Mouse (Mus musculus): ENCODE measurements at regions not wholly inside any gene's neighbourhood (a gene's known extent, or its start where the extent isn't known, plus 50 kb on each side); places are given as distances from the start of the nearest gene placed in this dataset.

GRCm38 (mm10) chr12:70628384-70629365, 175.8 kb downstream of the Tmx1 start:
- peak in 1 of 2 experiments; percentile 9 for DNase-seq (ENCODE audit: low spot score in 2 of 2)

- DNase-seq (ENCODE audit: low spot score in 2 of 2) = no peak
Measured at GRCm38 (mm10) chr12:70629371-70629770, 176.5 kb downstream of the Tmx1 start.

GRCm38 (mm10) chr12:70631281-70631680, 178.4 kb downstream of the Tmx1 start:
- DNase-seq (ENCODE audit: low spot score in 2 of 2) = no peak

GRCm38 (mm10) chr12:70633194-70633593, 180.3 kb downstream of the Tmx1 start:
- DNase-seq (ENCODE audit: low spot score in 2 of 2) = no peak

GRCm38 (mm10) chr12:70633622-70634365, 180.9 kb downstream of the Tmx1 start:
- DNase-seq (ENCODE audit: low spot score in 2 of 2) = no peak

GRCm38 (mm10) chr12:70635997-70636396, 183.1 kb downstream of the Tmx1 start:
- DNase-seq (ENCODE audit: low spot score in 2 of 2) = no peak

GRCm38 (mm10) chr12:70640186-70640585, 185.1 kb upstream of the Frmd6 start:
- DNase-seq (ENCODE audit: low spot score in 2 of 2) = no peak

GRCm38 (mm10) chr12:70644910-70645309, 180.4 kb upstream of the Frmd6 start:
- DNase-seq (ENCODE audit: low spot score in 2 of 2) = no peak

- DNase-seq (ENCODE audit: low spot score in 2 of 2) = no peak
Measured at GRCm38 (mm10) chr12:70645407-70645806, 179.9 kb upstream of the Frmd6 start.

- no peak for DNase-seq (ENCODE audit: low spot score in 2 of 2)
Measured at GRCm38 (mm10) chr12:70647516-70647915, 177.8 kb upstream of the Frmd6 start.

- DNase-seq (ENCODE audit: low spot score in 2 of 2) = no peak
Measured at GRCm38 (mm10) chr12:70648179-70648811, 177.0 kb upstream of the Frmd6 start.

GRCm38 (mm10) chr12:70648812-70649188, 176.5 kb upstream of the Frmd6 start:
- DNase-seq (ENCODE audit: low spot score in 2 of 2) = peak in 1 of 2 experiments; percentile 36

GRCm38 (mm10) chr12:70649691-70650090, 175.6 kb upstream of the Frmd6 start:
- no peak for DNase-seq (ENCODE audit: low spot score in 2 of 2)

GRCm38 (mm10) chr12:70650470-70650869, 174.8 kb upstream of the Frmd6 start:
- DNase-seq (ENCODE audit: low spot score in 2 of 2) = no peak

GRCm38 (mm10) chr12:70652751-70653150, 172.6 kb upstream of the Frmd6 start:
- no peak for DNase-seq (ENCODE audit: low spot score in 2 of 2)

- no peak for DNase-seq (ENCODE audit: low spot score in 2 of 2)
Measured at GRCm38 (mm10) chr12:70653971-70654370, 171.3 kb upstream of the Frmd6 start.

- DNase-seq (ENCODE audit: low spot score in 2 of 2) = peak in 1 of 2 experiments; percentile 23
Measured at GRCm38 (mm10) chr12:70654546-70654945, 170.8 kb upstream of the Frmd6 start.

- DNase-seq (ENCODE audit: low spot score in 2 of 2) = no peak
Measured at GRCm38 (mm10) chr12:70655411-70655811, 169.9 kb upstream of the Frmd6 start.

GRCm38 (mm10) chr12:70655900-70656544, 169.3 kb upstream of the Frmd6 start:
- no peak for DNase-seq (ENCODE audit: low spot score in 2 of 2)

GRCm38 (mm10) chr12:70656805-70657492, 168.4 kb upstream of the Frmd6 start:
- DNase-seq (ENCODE audit: low spot score in 2 of 2) = no peak

GRCm38 (mm10) chr12:70657493-70657810, 167.9 kb upstream of the Frmd6 start:
- DNase-seq (ENCODE audit: low spot score in 2 of 2) = no peak
